Mouse (Mus musculus) myocyte (in vitro differentiated cells): ENCODE results near the gene Olfr799. TPM values are rescaled to one million over a fixed set of nuclear protein-coding genes. Genes with fewer than 3 reads are reported as not detected.

ENCODE experiments used
- H3K27me3 ChIP-seq: one replicate; pipeline ENCODE4 v1.6.1; 2011; ENCODE audit not compliant: control insufficient read depth, insufficient read depth, insufficient read length
- H3K36me3 ChIP-seq: one replicate; pipeline ENCODE4 v1.6.1; 2011; ENCODE audit not compliant: control insufficient read depth, insufficient read depth
- H3K4me2 ChIP-seq: one replicate; pipeline ENCODE4 v1.6.1; 2011; ENCODE audit warnings: low read depth, control low read depth
- H3K4me3 ChIP-seq: one replicate; pipeline ENCODE4 v1.5.1; 2011; ENCODE audit warnings: mild to moderate bottlenecking, control low read depth, moderate library complexity
- H3K79me2 ChIP-seq: one replicate; pipeline ENCODE4 v1.6.1; 2011; ENCODE audit not compliant: control insufficient read depth, insufficient read depth
- H3ac ChIP-seq: one replicate; pipeline ENCODE4 v1.6.1; 2011; ENCODE audit not compliant: control insufficient read depth, insufficient read length
- CEBPB ChIP-seq: IDR thresholded peaks from 2 replicates; pipeline ENCODE4 v1.6.1; 2011; ENCODE audit warnings: mild to moderate bottlenecking, moderate library complexity; ENCODE audit not compliant: poor library complexity, insufficient read depth, severe bottlenecking
- E2F4 ChIP-seq: IDR thresholded peaks from one replicate; pipeline ENCODE4 v1.6.1; 2011; ENCODE audit warnings: mild to moderate bottlenecking, control low read depth, moderate library complexity; ENCODE audit not compliant: insufficient read depth
- MAX ChIP-seq: IDR thresholded peaks from one replicate; pipeline ENCODE4 v1.6.1; 2011; ENCODE audit warnings: low read depth, mild to moderate bottlenecking, control low read depth
- MYOD1 ChIP-seq, 3 experiments: IDR thresholded peaks; one replicate each; pipeline ENCODE4 v1.6.1; 2011; ENCODE audit warnings: control low read depth in 2 of 3, low read depth in 2 of 3, mild to moderate bottlenecking in 2 of 3, moderate library complexity in 1 of 3; ENCODE audit not compliant: insufficient read length in 2 of 3, control insufficient read depth in 1 of 3
- MYOG ChIP-seq, 3 experiments: IDR thresholded peaks; one replicate each; pipeline ENCODE4 v1.6.1; 2011; ENCODE audit warnings: control low read depth in 2 of 3, low read depth in 2 of 3, mild to moderate bottlenecking in 2 of 3; ENCODE audit not compliant: insufficient read length in 2 of 3, control insufficient read depth in 1 of 3, insufficient read depth in 1 of 3
- POLR2A ChIP-seq: IDR thresholded peaks from one replicate; pipeline ENCODE4 v1.6.1; 2011; ENCODE audit warnings: low read depth, mild to moderate bottlenecking, control low read depth, moderate library complexity; ENCODE audit not compliant: insufficient read length
- POLR2AphosphoS2 ChIP-seq: IDR thresholded peaks from one replicate; pipeline ENCODE4 v1.6.1; 2011; ENCODE audit warnings: low read depth, control low read depth; ENCODE audit not compliant: insufficient read length
- REST ChIP-seq: IDR thresholded peaks from one replicate; pipeline ENCODE4 v1.6.1; 2011; ENCODE audit warnings: mild to moderate bottlenecking, control low read depth, moderate library complexity; ENCODE audit not compliant: insufficient read depth, insufficient read length
- SRF ChIP-seq: IDR thresholded peaks from one replicate; pipeline ENCODE4 v1.6.1; 2011; ENCODE audit warnings: low read depth; ENCODE audit not compliant: control insufficient read depth, insufficient read length
- TCF12 ChIP-seq: IDR thresholded peaks from one replicate; pipeline ENCODE4 v1.6.1; 2011; ENCODE audit warnings: mild to moderate bottlenecking, control low read depth; ENCODE audit not compliant: poor library complexity, insufficient read depth, severe bottlenecking
- TCF3 ChIP-seq: IDR thresholded peaks from one replicate; pipeline ENCODE4 v1.6.1; 2011; ENCODE audit warnings: low read depth, control low read depth; ENCODE audit not compliant: insufficient read length
- USF1 ChIP-seq: IDR thresholded peaks from one replicate; pipeline ENCODE4 v1.6.1; 2011; ENCODE audit warnings: low read depth, mild to moderate bottlenecking, control low read depth, moderate library complexity
- polyA plus RNA-seq: library from polyadenylated mRNA; unstranded; fragments of >200 nt; fragmentation: generic; extraction: Trizol; gene quantifications from one replicate; pipeline ENCODE4 v1.2.1, GENCODE M21; 2012; ENCODE audit warnings: missing spikeins

Gene Olfr799
- polyA plus RNA-seq, 1 experiment = not detected

GRCm38 (mm10) chr10:129627834-129628233 lies 9.4 kb upstream of the Olfr799 start, which contains the start of gene Olfr798:
Gene Olfr798, minus strand, starts transcription at chr10:129627934.
- H3ac ChIP-seq = no peak within 1 kb of the TSS
- no peaks in the 10 kb centered on the region for H3K27me3 ChIP-seq
- H3K4me3 ChIP-seq = no peak within 1 kb of the TSS
- H3K79me2 ChIP-seq = no peaks in the 10 kb centered on the region
- H3K36me3 ChIP-seq = no peaks in the 10 kb centered on the region
- TF ChIP-seq SRF (no peak), REST (no peak), POLR2A (no peak), USF1 (no peak), TCF3 (no peak), MAX (no peak), POLR2AphosphoS2 (no peak), TCF12 (no peak), CEBPB (no peak)
- no peak within 1 kb of the TSS for H3K4me2 ChIP-seq

- no peaks in the 10 kb centered on the region for H3K79me2 ChIP-seq
- TF ChIP-seq POLR2A (no peak), USF1 (no peak), POLR2AphosphoS2 (no peak), REST (no peak), TCF3 (no peak), MAX (no peak), E2F4 (no peak), SRF (no peak), CEBPB (no peak), TCF12 (no peak), MYOD1 (IDR thresholded peaks at IDR 0.05; ENCODE audit: control insufficient read depth in 1 of 3, insufficient read length in 2 of 3, low read depth in 2 of 3) (no peak), MYOG (IDR thresholded peaks at IDR 0.05; ENCODE audit: control insufficient read depth in 1 of 3, insufficient read depth in 1 of 3, insufficient read length in 2 of 3, low read depth in 2 of 3) (no peak)
- H3K36me3 ChIP-seq = no peaks in the 10 kb centered on the region
- H3K4me3 ChIP-seq = no peak overlapping the region
- H3K4me2 ChIP-seq = no peak overlapping the region
- no peaks in the 10 kb centered on the region for H3K27me3 ChIP-seq
- no peak overlapping the region for H3ac ChIP-seq
Observed at GRCm38 (mm10) chr10:129651763-129652162, 14.5 kb downstream of the Olfr799 start.

DNA sequence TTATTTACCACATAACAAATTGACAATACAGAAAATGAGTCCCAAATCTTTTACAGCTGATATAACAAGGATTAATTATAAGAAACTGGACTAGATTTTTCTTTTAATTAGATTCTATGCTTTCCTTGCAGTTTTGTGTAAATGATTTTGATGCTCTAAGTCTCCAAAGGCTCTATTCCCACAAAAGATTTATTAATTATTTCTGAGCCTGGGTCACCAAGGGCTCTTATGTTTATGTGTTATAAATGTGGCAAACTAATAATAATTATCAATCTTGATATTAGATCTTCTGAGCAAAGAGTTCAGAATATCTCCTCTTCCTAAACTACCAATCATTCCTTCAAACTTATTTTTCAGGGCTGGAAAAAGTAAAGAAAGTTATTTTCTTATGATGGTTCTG lies 20.1 kb downstream of the Olfr799 start, which contains the start of gene Olfr800:
Olfr800 (plus strand) TSS at position 301 of the 400 bp plus-strand sequence.
- TF ChIP-seq CEBPB = no peak
- no peak for TF ChIP-seq USF1
- TF ChIP-seq POLR2AphosphoS2 = no peak
- TF ChIP-seq MYOD1 (IDR thresholded peaks at IDR 0.05; ENCODE audit: control insufficient read depth in 1 of 3, insufficient read length in 2 of 3, low read depth in 2 of 3) = no peak
- no peak for TF ChIP-seq TCF3
- TF ChIP-seq REST = no peak
- TF ChIP-seq MAX = no peak
- TF ChIP-seq TCF12 = no peak
- TF ChIP-seq E2F4 = no peak
- TF ChIP-seq POLR2A = no peak
- no peak for TF ChIP-seq SRF
- no peak for TF ChIP-seq MYOG (IDR thresholded peaks at IDR 0.05; ENCODE audit: control insufficient read depth in 1 of 3, insufficient read depth in 1 of 3, insufficient read length in 2 of 3, low read depth in 2 of 3)
- Histone ChIP-seq H3ac (no peak within 1 kb of the TSS), H3K79me2 (no peaks in the 10 kb centered on the region), H3K27me3 (no peaks in the 10 kb centered on the region), H3K4me2 (no peak within 1 kb of the TSS), H3K4me3 (no peak within 1 kb of the TSS), H3K36me3 (no peaks in the 10 kb centered on the region)

DNA sequence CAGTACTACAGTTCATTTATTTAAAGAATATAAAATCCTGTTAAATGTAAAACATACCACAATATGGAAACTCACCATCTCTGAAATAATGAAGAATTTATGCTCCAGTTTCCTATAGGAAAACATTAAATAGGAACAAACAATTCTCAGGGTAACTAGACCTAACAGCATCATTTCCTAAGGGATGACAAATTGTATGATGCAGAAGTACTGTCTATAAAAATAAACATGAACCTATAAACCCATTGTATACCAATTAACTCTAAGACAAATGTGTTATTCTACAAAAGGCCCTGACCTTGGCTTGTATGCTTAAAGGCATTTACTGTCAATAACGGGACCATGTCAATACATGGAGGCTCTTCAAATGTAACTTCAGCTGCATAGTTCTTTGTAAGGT lies 36.5 kb downstream of the Olfr799 start, which contains the start of gene Olfr801:
Olfr801 (minus strand) TSS at position 101 of the 400 bp plus-strand sequence.
- no peak for TF ChIP-seq REST
- no peak for TF ChIP-seq SRF
- TF ChIP-seq USF1 = no peak
- TF ChIP-seq TCF12 = no peak
- TF ChIP-seq CEBPB = no peak
- no peak for TF ChIP-seq POLR2AphosphoS2
- TF ChIP-seq POLR2A = no peak
- TF ChIP-seq MYOG (IDR thresholded peaks at IDR 0.05; ENCODE audit: control insufficient read depth in 1 of 3, insufficient read depth in 1 of 3, insufficient read length in 2 of 3, low read depth in 2 of 3) = no peak
- no peak for TF ChIP-seq E2F4
- TF ChIP-seq TCF3 = no peak
- TF ChIP-seq MYOD1 (IDR thresholded peaks at IDR 0.05; ENCODE audit: control insufficient read depth in 1 of 3, insufficient read length in 2 of 3, low read depth in 2 of 3) = no peak
- TF ChIP-seq MAX = no peak
- Histone ChIP-seq H3K27me3 (no peaks in the 10 kb centered on the region), H3ac (no peak within 1 kb of the TSS), H3K36me3 (no peaks in the 10 kb centered on the region), H3K4me2 (no peak within 1 kb of the TSS), H3K4me3 (no peak within 1 kb of the TSS), H3K79me2 (no peaks in the 10 kb centered on the region)

DNA sequence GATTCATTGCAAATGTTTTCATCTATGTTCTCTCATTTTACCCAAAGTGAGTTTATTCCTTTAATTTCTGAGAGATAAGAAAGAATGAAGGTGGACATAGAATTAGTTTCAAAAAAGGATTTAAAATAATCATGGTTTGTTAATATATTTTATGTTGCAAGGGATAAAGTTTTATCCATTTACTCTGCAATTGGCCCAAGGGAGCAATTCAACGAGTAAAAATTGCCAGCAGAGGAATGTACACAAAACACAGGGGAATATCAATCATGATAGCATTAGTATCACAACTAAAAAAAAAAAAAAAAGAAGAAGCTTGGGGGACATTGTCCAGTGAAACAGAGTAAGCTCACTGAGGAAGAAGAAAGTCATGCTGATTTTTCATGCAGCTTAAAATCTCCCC lies 50.8 kb downstream of the Olfr799 start, which contains the start of gene Olfr802:
Olfr802 (minus strand) TSS at position 101 of the 400 bp plus-strand sequence.
- Histone ChIP-seq H3K4me2 (no peak within 1 kb of the TSS), H3ac (no peak within 1 kb of the TSS), H3K27me3 (no peaks in the 10 kb centered on the region), H3K79me2 (no peaks in the 10 kb centered on the region), H3K36me3 (no peaks in the 10 kb centered on the region), H3K4me3 (no peak within 1 kb of the TSS)
- TF ChIP-seq E2F4 (no peak), MYOG (IDR thresholded peaks at IDR 0.05; ENCODE audit: control insufficient read depth in 1 of 3, insufficient read depth in 1 of 3, insufficient read length in 2 of 3, low read depth in 2 of 3) (no peak), POLR2AphosphoS2 (no peak), MYOD1 (IDR thresholded peaks at IDR 0.05; ENCODE audit: control insufficient read depth in 1 of 3, insufficient read length in 2 of 3, low read depth in 2 of 3) (no peak), SRF (no peak), USF1 (no peak)
